Mouse (Mus musculus) midbrain, embryonic 16.5 days (tissue): ENCODE results near the gene Rex1bd. TPM values are rescaled to one million over a fixed set of nuclear protein-coding genes. Genes with fewer than 3 reads are reported as not detected.

Source experiments
- ATAC-seq: fragments of 200-750 bp; cut with Nextera tagmentation; 2 replicates; pipeline ENCODE4 v1.8.0; 2017; ENCODE audit warnings: moderate TSS enrichment
- H3K27ac ChIP-seq: fragments of 300-500 bp; sonication (generic); 2 replicates; pipeline ENCODE4 v1.5.1; 2014; ENCODE audit warnings: mild to moderate bottlenecking, low read length, mixed read lengths
- H3K27me3 ChIP-seq: fragments of 300-500 bp; sonication (generic); 2 replicates; pipeline ENCODE4 v1.6.1; 2014; ENCODE audit warnings: low read depth, low read length, mixed read lengths; ENCODE audit not compliant: control insufficient read depth, insufficient read depth
- H3K36me3 ChIP-seq: fragments of 300-500 bp; sonication (generic); 2 replicates; pipeline ENCODE4 v1.6.1; 2014; ENCODE audit warnings: mild to moderate bottlenecking, low read length, moderate library complexity, mixed read lengths; ENCODE audit not compliant: control insufficient read depth, insufficient read depth
- H3K4me1 ChIP-seq: fragments of 300-500 bp; sonication (generic); 2 replicates; pipeline ENCODE4 v1.6.1; 2014; ENCODE audit warnings: mild to moderate bottlenecking, low read length, mixed read lengths; ENCODE audit not compliant: control insufficient read depth, insufficient read depth
- H3K4me2 ChIP-seq: fragments of 300-500 bp; sonication (generic); 2 replicates; pipeline ENCODE4 v1.6.1; 2014; ENCODE audit warnings: mild to moderate bottlenecking, low read length, mixed read lengths
- H3K4me3 ChIP-seq: fragments of 300-500 bp; sonication (generic); 2 replicates; pipeline ENCODE4 v1.5.1; 2014; ENCODE audit warnings: low read depth, mild to moderate bottlenecking, low read length, moderate library complexity, mixed read lengths
- H3K9ac ChIP-seq: fragments of 300-500 bp; sonication (generic); 2 replicates; pipeline ENCODE4 v1.6.1; 2014; ENCODE audit warnings: low read depth, low read length, mixed read lengths
- H3K9me3 ChIP-seq: fragments of 300-500 bp; sonication (generic); replicated peaks from 2 replicates; pipeline ENCODE4 v1.6.1; 2014; ENCODE audit warnings: mild to moderate bottlenecking, low read length, mixed read lengths; ENCODE audit not compliant: control insufficient read depth, poor library complexity, severe bottlenecking
- WGBS: fragments of 180-500 bp; shearing (Covaris S2); extraction: QIAGEN DNeasy Blood & Tissue Kit; methylation state at CpG from one replicate; pipeline ENCODE4 v1.1.7; 2014; 5-methylcytosine and 5-hydroxymethylcytosine counted together
- polyA plus RNA-seq: library from polyadenylated mRNA; unstranded; fragments of >200 nt; fragmentation: Nextera tagmentation; extraction: Ambion mirVana; gene quantifications from 2 replicates; pipeline ENCODE4 v1.2.1, GENCODE M21; 2015

Gene Rex1bd
- polyA plus RNA-seq, 1 experiment from 2014 or later = 185 TPM

DNA sequence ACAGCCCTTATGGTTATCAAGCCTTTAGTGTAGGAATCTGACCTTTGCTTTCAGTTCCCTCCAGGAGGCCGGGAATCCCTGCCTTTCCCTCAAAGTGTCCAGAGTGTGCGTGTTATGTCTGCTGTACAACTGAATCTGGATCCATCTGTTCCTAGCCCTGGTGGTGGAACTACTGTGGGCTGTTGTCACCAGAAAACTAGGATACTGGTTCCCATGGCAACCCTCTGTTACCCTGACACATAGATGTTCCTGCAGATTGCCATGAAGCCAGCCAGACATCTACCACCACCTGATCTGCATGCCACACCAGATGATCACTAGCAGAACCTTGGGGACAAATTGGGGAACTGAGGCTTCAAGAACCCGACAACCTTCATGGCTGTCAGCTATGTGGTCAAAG is 24.6 kb downstream of the Rex1bd start:
- no peak overlapping the region for H3K4me2 ChIP-seq
- H3K4me1 ChIP-seq = peaks cover 14% of the 10 kb centered on the region
- peaks cover 26% of the 10 kb centered on the region for H3K27me3 ChIP-seq
- H3K9ac ChIP-seq = no peak overlapping the region
- WGBS = 89% methylated on average over 3 of the region's 3 CpGs
- H3K4me3 ChIP-seq = no peak overlapping the region
- no peaks in the 10 kb centered on the region for H3K9me3 ChIP-seq
- no peak overlapping the region for H3K27ac ChIP-seq
- no peak for ATAC-seq
- H3K36me3 ChIP-seq = peaks cover 2% of the 10 kb centered on the region; the same call in 1 of the 2 replicates

GRCm38 (mm10) chr8:70477269-70477982 is 29.1 kb downstream of the Rex1bd start:
- Histone ChIP-seq H3K36me3 (no peaks in the 10 kb centered on the region), H3K27me3 (peaks cover 9% of the 10 kb centered on the region; the same call in 1 of the 2 replicates), H3K9me3 (no peaks in the 10 kb centered on the region), H3K4me3 (peak overlapping the region; percentile 91), H3K4me1 (peaks cover 23% of the 10 kb centered on the region), H3K9ac (peak overlapping the region; percentile 97), H3K4me2 (peak overlapping the region; percentile 79), H3K27ac (no peak overlapping the region)
- 2% methylated on average over 21 of the region's 21 CpGs for WGBS
- ATAC-seq = peak; percentile 46

GRCm38 (mm10) chr8:70476333-70477268 is 30.0 kb downstream of the Rex1bd start, which contains the start of gene Klhl26:
Gene Klhl26, minus strand, starts transcription at chr8:70476968.
- WGBS = under 1% methylated on average over 53 of the region's 53 CpGs
- peak; percentile 86 for ATAC-seq
- no peaks in the 10 kb centered on the region for H3K9me3 ChIP-seq
- peaks cover 9% of the 10 kb centered on the region; the same call in 1 of the 2 replicates for H3K27me3 ChIP-seq
- no peaks in the 10 kb centered on the region for H3K36me3 ChIP-seq
- H3K9ac ChIP-seq = peak within 1 kb of the TSS; percentile 97
- H3K4me2 ChIP-seq = peak within 1 kb of the TSS; percentile 79
- peak within 1 kb of the TSS; percentile 91 for H3K4me3 ChIP-seq
- peaks cover 23% of the 10 kb centered on the region for H3K4me1 ChIP-seq
- peak within 1 kb of the TSS; percentile 51; the same call in 1 of the 2 replicates for H3K27ac ChIP-seq

- WGBS = 97% methylated on average over 7 of the region's 7 CpGs
- no peak overlapping the region for H3K4me3 ChIP-seq
- no peak for ATAC-seq
- no peaks in the 10 kb centered on the region for H3K27me3 ChIP-seq
- peaks cover 16% of the 10 kb centered on the region for H3K4me1 ChIP-seq
- H3K9ac ChIP-seq = no peak overlapping the region
- H3K27ac ChIP-seq = no peak overlapping the region
- H3K36me3 ChIP-seq = no peaks in the 10 kb centered on the region
- H3K4me2 ChIP-seq = no peak overlapping the region
- no peaks in the 10 kb centered on the region for H3K9me3 ChIP-seq
Measured at GRCm38 (mm10) chr8:70471856-70472255, 34.7 kb downstream of the Rex1bd start.

GRCm38 (mm10) chr8:70469938-70470337 is 36.6 kb downstream of the Rex1bd start:
- Histone ChIP-seq H3K9me3 (no peaks in the 10 kb centered on the region), H3K4me3 (no peak overlapping the region), H3K9ac (no peak overlapping the region), H3K27ac (no peak overlapping the region), H3K4me1 (peaks cover 3% of the 10 kb centered on the region; the same call in 1 of the 2 replicates), H3K36me3 (no peaks in the 10 kb centered on the region), H3K4me2 (no peak overlapping the region), H3K27me3 (no peaks in the 10 kb centered on the region)
- 68% methylated on average over 2 of the region's 2 CpGs for WGBS
- no peak for ATAC-seq

DNA sequence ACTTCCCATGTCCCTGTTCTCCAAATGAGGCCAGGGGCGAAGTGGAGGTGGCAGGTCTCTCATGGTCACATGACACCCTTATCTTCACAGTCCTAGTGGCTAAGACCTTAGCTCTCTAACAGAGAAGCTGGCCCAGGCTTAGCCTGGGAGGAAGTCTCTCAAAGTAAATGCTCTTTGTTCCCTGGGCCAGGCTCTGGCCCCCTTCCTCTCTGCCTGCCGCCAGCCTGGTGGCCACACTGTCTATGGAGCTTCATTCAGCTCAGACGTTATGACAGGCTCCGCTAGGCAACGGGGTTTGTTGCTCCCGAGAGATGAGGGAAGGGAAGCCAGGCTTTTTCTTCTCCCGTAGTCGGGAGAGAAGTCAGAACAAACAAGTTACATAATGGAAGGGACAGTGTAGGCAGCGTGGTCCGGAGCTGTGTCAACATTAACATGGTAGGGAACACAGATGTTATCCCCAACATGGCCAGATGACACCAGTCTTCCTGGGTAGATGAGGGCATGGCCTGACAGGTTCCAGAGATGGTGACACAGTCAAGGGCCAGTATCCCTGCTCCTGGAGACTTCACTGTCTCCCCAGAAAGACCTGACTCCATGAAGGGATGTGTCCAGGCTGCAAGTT is 37.1 kb downstream of the Rex1bd start:
- Histone ChIP-seq H3K4me1 (0 out of 2 replicates have a peak, but pooled peaks cover 2% of the 10 kb centered on the region), H3K27me3 (no peaks in the 10 kb centered on the region), H3K4me2 (no peak overlapping the region), H3K27ac (no peak overlapping the region), H3K9ac (no peak overlapping the region), H3K36me3 (no peaks in the 10 kb centered on the region), H3K4me3 (no peak overlapping the region), H3K9me3 (no peaks in the 10 kb centered on the region)
- 50% methylated on average over 10 of the region's 10 CpGs for WGBS
- no peak for ATAC-seq

DNA sequence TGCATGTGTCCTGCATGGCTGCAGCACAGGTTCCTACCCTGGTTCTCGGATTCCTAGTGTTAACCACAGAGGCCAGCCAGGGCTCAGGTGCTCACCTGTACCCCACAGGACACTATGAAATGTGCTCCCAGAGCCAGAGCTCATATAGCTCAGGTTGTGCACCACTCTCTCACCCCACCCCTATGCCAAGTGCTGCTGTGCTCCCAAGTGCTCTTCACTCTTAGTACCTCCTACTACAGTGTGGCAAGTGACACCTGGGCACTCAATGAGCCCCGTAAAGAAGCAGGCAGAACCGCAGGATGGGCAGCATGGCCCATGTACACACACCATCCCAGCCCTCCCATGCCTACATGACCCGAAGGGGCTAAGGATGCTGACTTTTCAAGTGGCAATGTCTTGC is 37.8 kb downstream of the Rex1bd start:
- no peak overlapping the region for H3K4me2 ChIP-seq
- no peaks in the 10 kb centered on the region for H3K27me3 ChIP-seq
- no peak for ATAC-seq
- no peaks in the 10 kb centered on the region for H3K36me3 ChIP-seq
- no peak overlapping the region for H3K27ac ChIP-seq
- no peaks in the 10 kb centered on the region for H3K9me3 ChIP-seq
- no peak overlapping the region for H3K4me3 ChIP-seq
- H3K9ac ChIP-seq = no peak overlapping the region
- no peaks in the 10 kb centered on the region for H3K4me1 ChIP-seq
- 94% methylated on average over 4 of the region's 4 CpGs for WGBS

GRCm38 (mm10) chr8:70467907-70468306 is 38.6 kb downstream of the Rex1bd start:
- WGBS = 60% methylated on average over 1 of the region's 1 CpGs
- no peak for ATAC-seq
- no peak overlapping the region for H3K4me3 ChIP-seq
- H3K9ac ChIP-seq = no peak overlapping the region
- H3K36me3 ChIP-seq = no peaks in the 10 kb centered on the region
- no peaks in the 10 kb centered on the region for H3K27me3 ChIP-seq
- no peak overlapping the region for H3K27ac ChIP-seq
- H3K9me3 ChIP-seq = no peaks in the 10 kb centered on the region
- H3K4me2 ChIP-seq = no peak overlapping the region
- no peaks in the 10 kb centered on the region for H3K4me1 ChIP-seq
